In the genomic region with DNA sequence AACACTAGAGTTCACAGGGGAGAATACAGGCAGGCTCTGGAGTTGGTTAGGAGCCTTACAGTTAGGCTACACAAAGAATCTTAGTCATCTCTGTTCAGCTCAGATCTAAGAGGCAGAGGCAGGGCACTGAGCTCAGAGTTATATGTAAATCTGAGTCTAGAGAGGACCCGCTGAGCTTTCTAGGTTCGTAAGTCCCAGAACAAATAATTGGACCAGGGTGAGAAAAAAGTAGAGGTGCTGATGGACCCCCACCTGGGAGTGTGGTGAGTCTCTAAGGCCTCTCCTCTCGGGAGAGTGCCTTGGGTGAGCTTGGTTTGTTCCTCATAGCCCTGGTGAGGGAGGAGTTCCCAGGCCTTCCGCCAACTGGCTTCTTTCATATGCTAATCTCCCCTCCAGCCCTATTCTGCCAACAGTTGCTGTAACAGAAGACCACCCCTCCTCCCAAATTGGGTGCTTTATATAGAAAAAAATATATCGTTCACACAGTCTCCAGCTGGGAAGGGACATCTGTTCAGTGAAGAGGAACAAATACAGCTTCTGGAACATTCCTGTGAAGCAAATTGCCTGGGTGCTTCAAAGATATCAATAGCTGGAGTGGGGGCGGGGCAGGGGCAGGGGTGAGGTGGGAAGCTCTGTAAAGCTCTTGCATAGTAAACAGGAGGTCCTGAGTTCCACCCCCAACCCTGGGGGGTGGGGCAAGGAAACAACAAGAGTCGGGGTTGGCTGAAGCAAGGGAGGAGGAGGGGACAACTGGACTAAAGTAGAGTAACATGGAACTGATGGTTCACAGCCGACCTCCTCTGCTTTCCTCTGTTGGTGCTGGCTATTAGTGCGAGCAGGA, we compare ENCODE assay signal across 9 mouse cellular contexts. TPM values are rescaled to one million over a fixed set of nuclear protein-coding genes. Genes with fewer than 3 reads are reported as not detected.
DNase-seq lines count a peak whose midpoint lies in the region; ATAC-seq and TF ChIP-seq lines count a peak whose summit lies in the region.
"Had no signal": no experiment of that assay in that cellular context is flagged by ENCODE, and none has a peak within 500 bp of the region (broad histone marks: within the 10 kb centered on the region; RNA-seq: fewer than 3 reads in every experiment).

No protein-coding gene starts in this region.

- no peaks in the 10 kb centered on the region for H3K9me3 ChIP-seq in hindbrain, embryonic 11.5 days (ENCODE audit: control insufficient read depth, low read length)

- H3K4me3 ChIP-seq in cortical plate, adult 2 months (ENCODE audit: insufficient read depth, low read length): no peak overlapping the region
- no peak overlapping the region for H3K4me3 ChIP-seq in hindbrain, embryonic 11.5 days (ENCODE audit: low read depth, low read length)
- H3K4me3 ChIP-seq: erythroblast, embryonic 14.5 days had no signal

- TF ChIP-seq POLR2A in cortical plate, adult 2 months (IDR thresholded peaks at IDR 0.05; ENCODE audit: extremely low read depth, insufficient read depth, low read length): peak; percentile 40; the same call in 1 of the 2 replicates

- 4% methylated on average over 9 of the region's 9 CpGs for WGBS in hindbrain, embryonic 11.5 days

- 0 out of 2 replicates have a peak overlapping the region, but pooled peaks have one; percentile 21 for H3K9ac ChIP-seq in hindbrain, embryonic 11.5 days (ENCODE audit: low read depth, low read length)

- intact Hi-C loops in left cerebral cortex, postnatal 4 days (cut with DNase I): loop anchor here (5.0 kb wide), 1 partner anchor 94 kb away; no protein-coding TSS in a partner anchor

- no peaks in the 10 kb centered on the region for H3K36me3 ChIP-seq in hindbrain, embryonic 11.5 days (ENCODE audit: control insufficient read depth, insufficient read depth, low read length)

- H3K4me1 ChIP-seq in cortical plate, adult 2 months (ENCODE audit: control insufficient read depth, insufficient read depth, low read length): peaks cover 11% of the 10 kb centered on the region
- H3K4me1 ChIP-seq in hindbrain, embryonic 11.5 days (replicated peaks; ENCODE audit: control insufficient read depth, insufficient read depth, low read length): peaks cover 18% of the 10 kb centered on the region

- peak overlapping the region; percentile 85 for H3K27ac ChIP-seq in cortical plate, adult 2 months (ENCODE audit: insufficient read depth, low read length)
- H3K27ac ChIP-seq in hindbrain, embryonic 11.5 days (ENCODE audit: low read depth, low read length): peak overlapping the region; percentile 92

- H3K27me3 ChIP-seq in hindbrain, embryonic 11.5 days (ENCODE audit: control insufficient read depth, insufficient read depth, low read length): peaks cover 15% of the 10 kb centered on the region

- TF ChIP-seq CTCF in cortical plate, adult 2 months (IDR thresholded peaks at IDR 0.05; ENCODE audit: extremely low read depth, insufficient read depth, low read length): no peak

- ATAC-seq in hindbrain, embryonic 11.5 days (ENCODE audit: low FRiP score): peak; percentile 91

- H3K4me2 ChIP-seq in hindbrain, embryonic 11.5 days (replicated peaks; ENCODE audit: low read depth, low read length): 0 out of 2 replicates have a peak overlapping the region, but pooled peaks have one; percentile 25

- DNase-seq in cerebellum, adult 11-12 months: peak; percentile 52
- no peak for DNase-seq in cerebellum, adult 9-11 months
- DNase-seq in hindbrain, embryonic 11.5 days (ENCODE audit: low spot score): peak; percentile 93
- DNase-seq in left cerebral cortex, postnatal 4 days: peak; percentile 86
- DNase-seq in neural tube, embryonic 10.5 days (ENCODE audit: extremely low spot score, low spot score): peak; percentile 83
- DNase-seq in urinary bladder, adult 2 months (ENCODE audit: low spot score): no peak
- no peak for DNase-seq in adrenal gland, postnatal 14 days

RNA-seq across cellular contexts. Expression of a gene that starts 3.3 kb away (rescaled TPM):
- 0.15 and 0.19 TPM in 2 replicates for polyA plus RNA-seq in cortical plate, adult 2 months (2012; rRNA removed)
- 0.08 and 0.20 TPM in 2 replicates for polyA plus RNA-seq in hindbrain, embryonic 11.5 days (2014; fragmentation: Nextera tagmentation; extraction: Ambion mirVana)
- under 1 TPM; 0.24 to 0.60 TPM for total RNA-seq in left cerebral cortex, postnatal 4 days (2021)
- 0.04 TPM in 2 replicates for polyA plus RNA-seq in urinary bladder, adult 2 months (2012; rRNA removed)
- 0.41 and 0.56 TPM in 2 replicates for total RNA-seq in adrenal gland, postnatal 14 days (2021)
- polyA plus RNA-seq: erythroblast, embryonic 14.5 days had no signal

RNA-seq across cellular contexts. Expression of a gene that starts 9.3 kb away (rescaled TPM):
- 12.9 and 14.1 TPM in 2 replicates for polyA plus RNA-seq in cortical plate, adult 2 months (2012; rRNA removed)
- polyA plus RNA-seq in hindbrain, embryonic 11.5 days (2014; fragmentation: Nextera tagmentation; extraction: Ambion mirVana): 9.8 and 10.2 TPM in 2 replicates
- 10 to 100 TPM; 13.7 TPM for total RNA-seq in left cerebral cortex, postnatal 4 days (2021)
- 9.2 and 9.3 TPM in 2 replicates for polyA plus RNA-seq in urinary bladder, adult 2 months (2012; rRNA removed)
- total RNA-seq in adrenal gland, postnatal 14 days (2021): 1.3 and 1.5 TPM in 2 replicates
- polyA plus RNA-seq: erythroblast, embryonic 14.5 days had no signal

Comparison
In these comparisons a context has a peak if more than half of its experiments do, and no peak if none do; other contexts are left out.
1. DNase-seq: peak in cerebellum, adult 11-12 months (single experiment), hindbrain, embryonic 11.5 days (single experiment), left cerebral cortex, postnatal 4 days (single experiment) and neural tube, embryonic 10.5 days (single experiment); none in cerebellum, adult 9-11 months (single experiment), urinary bladder, adult 2 months (single experiment) and adrenal gland, postnatal 14 days (single experiment).